ENCODE assay signal across 19 mouse cellular contexts in genomic region chrX:35930094-35930933, GRCm38 (mm10). TPM values are rescaled to one million over a fixed set of nuclear protein-coding genes. Genes with fewer than 3 reads are reported as not detected.
DNase-seq lines count a peak whose midpoint lies in the region; ATAC-seq and TF ChIP-seq lines count a peak whose summit lies in the region.
"Had no signal": no experiment of that assay in that cellular context is flagged by ENCODE, and none has a peak within 500 bp of the region (broad histone marks: within the 10 kb centered on the region; RNA-seq: fewer than 3 reads in every experiment).

No protein-coding gene starts in this region.

- no peaks in the 10 kb centered on the region for H3K27me3 ChIP-seq in heart, embryonic 11.5 days (ENCODE audit: control insufficient read depth, insufficient read depth, low read length)
- H3K27me3 ChIP-seq in heart, adult 2 months (ENCODE audit: control insufficient read depth, insufficient read depth, low read length): no peaks in the 10 kb centered on the region
- no peaks in the 10 kb centered on the region for H3K27me3 ChIP-seq in kidney, embryonic 14.5 days (ENCODE audit: control insufficient read depth, insufficient read depth, low read length)
- H3K27me3 ChIP-seq: forebrain, embryonic 15.5 days; liver, embryonic 13.5 days; midbrain, embryonic 13.5 days had no signal

- ATAC-seq in heart, embryonic 11.5 days (replicated peaks; ENCODE audit: insufficient number of reproducible peaks, low FRiP score, low TSS enrichment): no peak
- peak; percentile 45; the same call in 1 of the 2 replicates for ATAC-seq in common myeloid progenitor, adult 5-6 weeks (replicated peaks; ENCODE audit: low read depth, poor library complexity, severe bottlenecking)
- peak; percentile 65 for ATAC-seq in megakaryocyte progenitor cell, adult 5-6 weeks (replicated peaks; ENCODE audit: poor library complexity)
- ATAC-seq in kidney, embryonic 14.5 days (ENCODE audit: low FRiP score, low TSS enrichment): no peak
- ATAC-seq: forebrain, embryonic 15.5 days; midbrain, embryonic 13.5 days had no signal

- no peaks in the 10 kb centered on the region for H3K9me3 ChIP-seq in heart, embryonic 11.5 days (replicated peaks; ENCODE audit: control insufficient read depth, low read length)
- no peaks in the 10 kb centered on the region for H3K9me3 ChIP-seq in kidney, embryonic 14.5 days (ENCODE audit: control insufficient read depth, low read length)
- H3K9me3 ChIP-seq: forebrain, embryonic 15.5 days; liver, embryonic 13.5 days; midbrain, embryonic 13.5 days had no signal

- no peak for DNase-seq in heart, adult 2 months
- peak; percentile 76 for DNase-seq in A20 (ENCODE audit: low read depth, low spot score)
- DNase-seq in kidney, adult 11 months: no peak
- DNase-seq in urinary bladder, postnatal 10 days (ENCODE audit: low spot score): no peak
- DNase-seq: cerebellum, adult 18-20 months; gastrocnemius, postnatal 14 days; kidney, postnatal 25 days; layer of hippocampus, postnatal 36 days; left cerebral cortex, postnatal 4 days; liver, embryonic 13.5 days; lung, postnatal 14 days; right cerebral cortex, postnatal 25 days had no signal

- no peak for TF ChIP-seq POLR2A in heart, adult 2 months (IDR thresholded peaks at IDR 0.05; ENCODE audit: insufficient read depth, low read depth, low read length)

- no peak for TF ChIP-seq EP300 in heart, adult 2 months (IDR thresholded peaks at IDR 0.05; ENCODE audit: insufficient read depth, low read depth, low read length)

- no peak overlapping the region for H3K4me3 ChIP-seq in heart, embryonic 11.5 days (ENCODE audit: low read depth, low read length)
- H3K4me3 ChIP-seq in heart, adult 2 months: no peak overlapping the region
- H3K4me3 ChIP-seq in kidney, embryonic 14.5 days (ENCODE audit: low read length): no peak overlapping the region
- H3K4me3 ChIP-seq: forebrain, embryonic 15.5 days; liver, embryonic 13.5 days; midbrain, embryonic 13.5 days had no signal

- WGBS in heart, embryonic 11.5 days (ENCODE audit: insufficient replicate concordance): 45% methylated on average over 9 of the region's 9 CpGs
- WGBS in heart, adult 2 months: 51% methylated on average over 9 of the region's 9 CpGs
- 80% methylated on average over 9 of the region's 9 CpGs for WGBS in kidney, embryonic 14.5 days

- no peak overlapping the region for H3K4me2 ChIP-seq in heart, embryonic 11.5 days
- H3K4me2 ChIP-seq in kidney, embryonic 14.5 days (replicated peaks; ENCODE audit: low read depth, low read length): no peak overlapping the region
- H3K4me2 ChIP-seq: forebrain, embryonic 15.5 days; hindbrain, embryonic 14.5 days; liver, embryonic 13.5 days; midbrain, embryonic 13.5 days had no signal

- intact Hi-C loops in heart, adult 2 months (cut with DNase I): no loop called here

- H3K79me2 ChIP-seq in heart, adult 2 months (replicated peaks; ENCODE audit: control insufficient read depth, insufficient read depth, low read length): no peaks in the 10 kb centered on the region

- H3K4me1 ChIP-seq in heart, embryonic 11.5 days (ENCODE audit: control insufficient read depth, insufficient read depth, low read length): peaks cover 2% of the 10 kb centered on the region; the same call in 1 of the 2 replicates
- no peaks in the 10 kb centered on the region; the same call in 1 of the 2 replicates for H3K4me1 ChIP-seq in heart, adult 2 months (ENCODE audit: control insufficient read depth, insufficient read depth, low read length)
- no peaks in the 10 kb centered on the region for H3K4me1 ChIP-seq in kidney, embryonic 14.5 days (ENCODE audit: control insufficient read depth, insufficient read depth, low read length)
- H3K4me1 ChIP-seq: liver, embryonic 13.5 days; midbrain, embryonic 13.5 days had no signal

- TF ChIP-seq CTCF in heart, adult 2 months (IDR thresholded peaks at IDR 0.05): no peak

- peak overlapping the region; percentile 57; the same call in 1 of the 2 replicates for H3K27ac ChIP-seq in heart, embryonic 11.5 days (ENCODE audit: low read depth, low read length)
- H3K27ac ChIP-seq in heart, adult 2 months: no peak overlapping the region
- H3K27ac ChIP-seq in kidney, embryonic 14.5 days (ENCODE audit: low read depth, low read length): no peak overlapping the region
- H3K27ac ChIP-seq: forebrain, embryonic 15.5 days; hindbrain, embryonic 14.5 days; liver, embryonic 13.5 days; midbrain, embryonic 13.5 days had no signal

- H3K36me3 ChIP-seq in heart, embryonic 11.5 days (ENCODE audit: control insufficient read depth, insufficient read depth, low read length): no peaks in the 10 kb centered on the region
- no peaks in the 10 kb centered on the region for H3K36me3 ChIP-seq in heart, adult 2 months (ENCODE audit: control insufficient read depth, insufficient read depth, low read length)
- H3K36me3 ChIP-seq in kidney, embryonic 14.5 days (ENCODE audit: control insufficient read depth, insufficient read depth, low read length): no peaks in the 10 kb centered on the region
- H3K36me3 ChIP-seq: forebrain, embryonic 15.5 days; liver, embryonic 13.5 days; midbrain, embryonic 13.5 days had no signal

- H3K9ac ChIP-seq in heart, embryonic 11.5 days (ENCODE audit: low read depth, low read length): no peak overlapping the region
- H3K9ac ChIP-seq in heart, adult 2 months (ENCODE audit: low read depth, low read length): no peak overlapping the region
- H3K9ac ChIP-seq in kidney, embryonic 14.5 days (ENCODE audit: low read depth, low read length): no peak overlapping the region
- H3K9ac ChIP-seq: forebrain, embryonic 15.5 days; hindbrain, embryonic 14.5 days; liver, embryonic 13.5 days; midbrain, embryonic 13.5 days had no signal

RNA-seq across cellular contexts. Expression of gene Dock11, which starts 41.7 kb away (rescaled TPM):
- polyA plus RNA-seq in heart, embryonic 11.5 days (2014; fragmentation: Nextera tagmentation; extraction: Ambion mirVana): 11.5 and 11.9 TPM in 2 replicates
- 1 to 10 TPM; 3.7 to 4.6 TPM for total RNA-seq in heart, adult 2 months (2021)
- polyA plus RNA-seq in heart, adult 2 months (2012; rRNA removed): 0.90 and 1.7 TPM in 2 replicates
- total RNA-seq in common myeloid progenitor, adult 5-6 weeks (2017): 151 and 155 TPM in 2 replicates
- 116 and 118 TPM in 2 replicates for total RNA-seq in megakaryocyte progenitor cell, adult 5-6 weeks (2015)
- 81.5 and 95.3 TPM in 2 replicates for total RNA-seq in megakaryocyte progenitor cell, adult 5-6 weeks (2017)
- 14.2 and 22.8 TPM in 2 replicates for polyA plus RNA-seq in kidney, embryonic 14.5 days (2014; fragmentation: Nextera tagmentation; extraction: Ambion mirVana)

Comparison
In these comparisons a context has a peak if more than half of its experiments do, and no peak if none do; other contexts are left out.
1. ATAC-seq: peak in common myeloid progenitor, adult 5-6 weeks (single experiment) and megakaryocyte progenitor cell, adult 5-6 weeks (single experiment); none in heart, embryonic 11.5 days (single experiment) and kidney, embryonic 14.5 days (single experiment).
2. RNA of gene Dock11, which starts 41.7 kb away (total RNA-seq): 151 to 155 TPM in common myeloid progenitor, adult 5-6 weeks and 81.5 to 118 TPM in megakaryocyte progenitor cell, adult 5-6 weeks; 3.7 to 4.6 TPM in heart, adult 2 months; every median in the first group is over 10 times any median in the second.